Mouse (Mus musculus) heart, postnatal 14 days (tissue): ENCODE results near the gene Tmem221. TPM values are rescaled to one million over a fixed set of nuclear protein-coding genes. Genes with fewer than 3 reads are reported as not detected.
"Not testable (repeated sequence)": the region's sequence is repeated elsewhere in the genome, so short reads cannot be mapped to it uniquely, and the experiment has no call there.

ENCODE experiments used
- DNase-seq, 2 experiments: peaks; one replicate each; pipeline ENCODE4 v3.0.0; 2021 to 2022
- intact Hi-C: fragments of 180-260 bp; cut with DNase I; formaldehyde crosslinking; loops from one replicate; pipeline ENCODE4 v1.15.1; 2025
- total RNA-seq, 2 experiments: library from RNA; stranded (reverse); gene quantifications; 2 replicates each; pipeline ENCODE4 v1.2.3; 2021

The Tmem221 gene
- total RNA-seq, 2 experiments from 2014 or later: 0.17 to 0.22 TPM

GRCm38 (mm10) chr8:71554644-71555043 lies 4.0 kb downstream of the Tmem221 start:
- intact Hi-C loops: no loop called here
- DNase-seq: no peak

GRCm38 (mm10) chr8:71554001-71554400 lies 4.7 kb downstream of the Tmem221 start:
- intact Hi-C loops: no loop called here
- no peak for DNase-seq

GRCm38 (mm10) chr8:71552770-71553169 lies 5.9 kb downstream of the Tmem221 start:
- intact Hi-C loops: no loop called here
- DNase-seq: no peak

DNA sequence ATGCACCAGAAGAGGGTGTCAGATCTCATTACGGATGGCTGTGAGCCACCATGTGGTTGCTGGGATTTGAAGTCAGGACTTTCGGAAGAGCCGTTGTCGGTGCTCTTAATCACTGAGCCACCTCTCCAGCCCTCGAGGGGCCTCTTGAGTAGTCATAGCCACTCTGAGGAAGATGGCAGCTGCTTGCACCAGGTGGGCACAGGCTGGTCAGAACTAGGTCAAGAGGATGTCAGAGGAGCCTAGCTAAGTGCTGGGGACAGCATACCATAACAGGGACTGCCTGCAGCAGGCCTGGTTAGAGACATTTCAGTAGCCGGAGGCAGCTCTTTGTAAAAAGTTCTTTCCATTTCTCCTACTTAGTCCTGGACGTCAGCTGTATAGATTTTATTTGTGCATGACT lies 7.9 kb downstream of the Tmem221 start:
- DNase-seq: no peak
- intact Hi-C loops: no loop called here

DNA sequence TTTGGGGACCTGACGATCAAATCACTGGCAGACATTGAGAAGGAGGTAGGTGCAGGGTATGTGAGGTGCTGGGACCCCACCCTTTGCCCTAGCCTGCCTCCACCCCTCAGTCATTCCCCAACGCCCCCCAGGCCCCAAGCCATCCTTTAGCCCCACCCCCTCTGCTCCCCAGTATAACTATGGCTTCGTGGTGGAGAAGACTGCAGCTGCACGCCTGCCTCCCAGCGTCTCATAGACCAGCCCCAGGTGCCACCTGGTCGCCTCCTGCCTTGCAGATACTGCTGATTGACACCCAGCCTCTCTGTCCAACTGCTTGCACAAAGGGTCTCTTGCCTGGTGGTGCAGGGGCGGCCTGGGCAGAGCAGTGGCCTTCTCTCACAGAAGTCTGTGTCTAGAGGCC lies 11.1 kb downstream of the Tmem221 start:
- no peak for DNase-seq
- intact Hi-C loops: no loop called here

DNA sequence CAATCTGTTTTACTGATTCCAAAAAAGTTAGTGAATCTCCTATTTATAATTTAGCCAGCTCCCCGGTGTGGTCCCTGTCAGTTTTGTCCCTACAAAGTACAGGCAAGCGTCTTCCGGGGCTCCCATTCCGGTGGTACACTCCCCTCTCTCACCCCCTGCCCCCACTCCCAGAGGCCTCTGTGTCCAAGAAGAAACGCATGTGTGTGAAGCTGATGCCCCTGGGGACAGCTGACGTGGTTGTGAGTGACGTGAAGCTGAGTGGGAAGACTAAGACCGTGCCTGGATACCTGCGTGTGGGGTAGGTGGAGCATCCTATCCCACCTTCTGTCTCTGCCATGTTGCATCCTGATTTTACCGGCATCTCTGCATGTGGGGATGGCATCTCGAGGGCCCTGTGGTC lies 13.6 kb downstream of the Tmem221 start:
- intact Hi-C loops: no loop called here
- DNase-seq: no peak

- intact Hi-C loops: no loop called here
These were observed 14.9 kb downstream of the Tmem221 start for GRCm38 (mm10) chr8:71543755-71544154.

GRCm38 (mm10) chr8:71542632-71543343 lies 15.9 kb downstream of the Tmem221 start, which contains the start of gene Mvb12a:
Mvb12a (plus strand) TSS chr8:71542922.
- intact Hi-C loops: no loop called here
- DNase-seq: peak; percentile 93 to 95

More at GRCm38 (mm10) chr8:71543755-71544154, 14.9 kb downstream of the Tmem221 start:
- DNase-seq: no peak

DNA sequence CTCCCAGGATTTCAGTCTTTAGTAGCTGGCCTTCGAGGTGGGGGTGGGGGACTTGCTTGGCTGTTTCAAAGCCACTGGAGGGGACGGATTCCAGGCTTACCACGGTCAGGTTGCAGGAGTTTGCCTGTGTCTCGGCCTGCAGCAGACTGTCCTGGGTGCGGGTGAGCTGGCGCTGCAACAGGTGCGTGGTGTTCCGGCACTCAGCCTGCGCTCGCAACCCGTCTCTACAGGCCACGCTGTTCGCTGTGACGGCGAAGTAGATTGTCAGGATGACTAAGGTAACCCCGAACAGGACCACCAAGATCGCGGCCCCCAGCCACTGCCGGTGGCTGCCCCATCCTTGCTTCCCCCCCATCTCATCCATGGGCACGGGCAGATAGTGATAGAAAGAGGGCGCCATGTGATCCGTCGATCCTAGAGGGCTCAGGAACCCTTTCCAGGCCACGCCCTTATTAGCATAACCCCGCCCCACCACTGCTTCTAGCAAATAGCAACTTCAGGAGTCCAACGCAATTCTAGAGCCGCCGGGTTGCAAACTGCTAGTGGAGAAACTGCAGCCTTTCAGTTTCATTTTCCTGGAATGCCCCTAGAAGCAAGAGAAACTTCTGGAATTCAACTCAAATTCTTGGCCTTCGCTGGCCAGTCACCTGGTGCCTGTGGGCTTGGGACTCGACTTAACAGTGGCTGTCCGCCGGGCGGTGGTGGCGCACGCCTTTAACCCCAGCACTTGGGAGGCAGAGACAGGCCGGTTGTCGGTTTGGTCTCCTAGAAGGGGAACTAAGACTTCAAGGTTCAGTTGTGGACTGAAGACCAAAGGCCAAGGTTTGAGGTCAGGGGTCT lies 21.4 kb downstream of the Tmem221 start, which contains the start of gene Bst2:
Gene Bst2, minus strand, starts transcription at position 429 of the 840 bp plus-strand sequence.
- peak; percentile 82 to 87 for DNase-seq
- intact Hi-C loops: no loop called here

- no peak for DNase-seq
- intact Hi-C loops: no loop called here
These were observed 23.0 kb downstream of the Tmem221 start for GRCm38 (mm10) chr8:71535663-71536062.

DNA sequence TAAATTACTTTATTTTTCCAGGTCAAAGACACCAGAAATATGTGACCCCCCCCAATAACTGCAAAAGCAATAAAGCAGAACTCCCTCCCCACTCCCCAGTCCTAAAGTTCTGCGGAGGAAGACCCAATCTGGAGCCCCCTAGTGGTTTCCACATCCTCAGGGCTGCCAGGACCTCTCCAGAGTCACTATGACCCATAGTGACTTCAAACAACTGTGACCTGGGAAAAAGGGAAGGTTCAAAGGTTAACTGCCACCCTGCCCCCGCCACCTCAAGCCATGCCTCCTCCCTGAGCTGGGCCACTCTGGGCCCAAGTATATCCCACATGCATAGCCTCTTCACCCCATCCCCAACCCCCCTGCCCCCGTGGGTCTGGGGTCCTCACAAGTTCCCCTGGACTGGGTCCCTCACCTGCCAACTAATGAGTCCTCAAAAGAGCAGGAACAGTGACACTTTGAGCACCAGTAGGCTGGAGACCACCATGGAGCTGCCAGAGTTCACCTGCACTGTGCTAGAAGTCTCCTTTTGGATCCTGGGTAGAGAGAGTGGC lies 24.3 kb downstream of the Tmem221 start:
- no peak for DNase-seq
- intact Hi-C loops: no loop called here

DNA sequence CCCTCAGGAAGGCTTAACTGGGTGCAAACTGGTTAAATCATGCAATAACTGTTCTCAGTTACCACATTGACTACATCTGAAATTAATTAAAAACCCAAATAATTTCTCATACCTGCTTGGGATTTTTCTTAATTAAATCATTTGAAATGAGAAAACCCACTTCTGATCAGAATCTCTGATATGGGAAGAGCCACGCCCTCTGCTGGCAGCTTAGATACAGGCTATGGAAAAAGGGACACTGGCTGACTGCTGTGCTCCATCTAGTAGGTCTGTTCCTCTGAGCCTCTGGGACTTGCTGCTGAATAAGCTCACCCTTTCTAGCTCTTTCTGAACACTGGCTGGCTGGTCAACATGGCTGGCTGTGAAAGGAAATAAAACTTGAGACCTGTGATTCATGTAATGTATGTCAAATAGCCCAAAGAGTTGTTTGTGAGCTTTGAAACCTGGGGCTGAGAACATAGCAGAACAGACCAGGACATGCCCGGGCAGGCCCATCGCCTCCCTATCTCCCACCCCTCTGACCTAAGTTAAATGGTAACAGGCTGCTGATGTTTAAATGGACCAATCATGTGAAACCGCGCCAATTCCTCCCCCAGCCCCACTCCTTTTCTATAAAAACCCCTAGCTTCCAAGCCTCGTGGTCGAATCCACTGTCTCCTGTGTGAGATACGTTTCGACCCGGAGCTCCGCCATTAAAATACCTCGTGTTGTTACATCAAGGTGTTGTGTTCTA lies 27.8 kb downstream of the Tmem221 start:
- intact Hi-C loops: not testable (repeated sequence)
- peak in 1 of 2 experiments; percentile 42 for DNase-seq

DNA sequence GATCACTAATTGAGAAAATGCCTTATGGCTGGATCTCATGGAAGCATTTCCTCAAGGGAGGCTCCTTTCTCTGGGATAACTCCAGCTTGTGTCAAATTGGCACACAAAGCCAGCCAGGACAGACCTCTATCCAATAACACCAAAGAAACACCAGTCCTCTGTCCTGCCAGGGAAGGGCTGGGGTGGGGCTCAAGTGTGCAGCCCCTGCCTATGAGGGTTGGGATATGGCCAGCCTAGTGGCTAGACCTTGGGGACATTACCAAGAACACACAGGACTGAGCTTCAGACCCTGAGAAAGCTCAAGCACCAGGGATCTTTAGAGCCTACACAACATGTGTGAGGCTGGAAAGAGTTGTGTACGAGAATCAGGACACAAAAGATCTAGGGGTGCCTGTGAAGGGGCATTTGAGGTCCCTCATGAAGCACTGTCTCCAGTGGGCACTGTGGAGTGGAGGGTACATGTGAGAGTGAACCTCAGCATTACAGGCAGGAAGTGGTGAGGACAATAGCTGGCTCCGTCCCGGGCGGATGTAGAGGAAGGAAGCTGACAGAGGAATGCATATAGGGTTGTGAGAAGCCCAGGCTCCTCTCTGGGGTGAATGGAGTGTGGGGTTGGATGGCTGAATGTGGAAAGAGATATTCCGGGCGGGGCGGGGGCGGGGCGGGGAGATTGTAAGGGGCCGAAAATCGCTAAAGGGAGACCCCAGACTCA lies 30.2 kb downstream of the Tmem221 start:
- peak; percentile 45 to 48 for DNase-seq
- intact Hi-C loops: no loop called here

DNA sequence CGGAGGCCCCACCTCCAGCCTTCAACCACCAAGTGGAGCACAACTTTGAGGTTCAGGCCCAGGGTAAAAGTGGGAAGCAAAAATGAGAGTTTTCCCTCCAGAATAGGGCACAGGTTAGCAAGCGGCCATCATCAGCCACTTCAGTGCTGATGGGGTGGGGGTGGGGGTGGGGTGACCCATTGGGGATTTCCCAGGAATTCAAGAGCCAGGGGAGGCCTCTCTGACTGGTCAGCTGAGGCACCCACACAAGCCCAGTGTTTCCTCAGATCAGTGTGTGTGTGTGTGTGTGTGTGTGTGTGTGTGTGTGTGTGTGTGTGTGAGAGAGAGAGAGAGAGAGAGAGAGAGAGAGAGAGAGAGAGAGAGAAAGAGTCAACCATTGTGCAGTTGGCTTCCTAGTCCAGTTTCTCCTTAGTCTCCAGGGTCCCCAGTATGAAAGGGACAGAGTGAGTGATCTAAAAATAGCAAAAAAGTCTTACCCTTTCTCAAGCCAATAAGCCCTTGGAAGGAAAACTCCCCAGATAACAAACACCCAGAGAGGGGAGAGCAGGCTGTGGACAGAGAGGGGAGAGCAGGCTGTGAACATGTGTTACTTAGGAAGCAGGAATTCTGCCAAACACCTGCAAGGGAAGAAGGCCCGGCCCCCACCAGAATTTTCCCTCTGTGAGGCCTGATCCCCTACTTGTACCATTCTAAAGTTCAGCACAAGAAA lies 31.4 kb downstream of the Tmem221 start:
- DNase-seq: peak in 1 of 2 experiments; percentile 40
- intact Hi-C loops: no loop called here

DNA sequence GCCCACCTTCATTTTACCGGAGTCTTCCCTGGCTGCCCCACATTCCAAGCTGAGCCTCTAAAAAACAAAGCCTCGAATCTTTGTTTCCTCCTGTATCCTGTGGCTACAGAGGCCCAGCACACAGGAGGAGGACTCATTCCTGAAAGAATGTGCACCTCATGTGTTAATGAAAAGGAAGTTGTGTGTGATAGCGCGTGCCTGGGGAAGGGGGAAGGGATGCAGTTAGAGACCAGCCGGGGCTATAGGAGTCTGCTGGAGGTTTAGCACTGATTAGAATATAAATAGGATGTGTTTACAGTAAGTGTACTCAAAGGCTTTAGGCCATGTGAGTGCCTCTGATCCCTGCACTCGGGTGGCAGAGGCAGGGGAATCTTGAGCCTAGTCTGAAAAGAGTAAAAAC lies 32.4 kb downstream of the Tmem221 start:
- DNase-seq: no peak
- intact Hi-C loops: no loop called here

GRCm38 (mm10) chr8:71525226-71526050 lies 33.2 kb downstream of the Tmem221 start, which contains the start of gene Ccdc194:
Ccdc194 (minus strand) TSS chr8:71525711.
- intact Hi-C loops: no loop called here
- no peak for DNase-seq

GRCm38 (mm10) chr8:71521634-71522033 lies 37.0 kb downstream of the Tmem221 start:
- intact Hi-C loops: loop anchor here (1.0 kb wide), 2 partner anchors 26 to 80 kb away; no protein-coding TSS in a partner anchor

More at GRCm38 (mm10) chr8:71521634-71522033, 37.0 kb downstream of the Tmem221 start:
- peak; percentile 97 to 99 for DNase-seq
